Mouse (Mus musculus) intestine, postnatal 0 days (tissue): ENCODE data around the gene Qars. TPM values are rescaled to one million over a fixed set of nuclear protein-coding genes. Genes with fewer than 3 reads are reported as not detected.
A peak's percentile ranks its signal among the peaks of the same experiment; 100 is the strongest.

Experiments used
- ATAC-seq: fragments of 200-750 bp; cut with Nextera tagmentation; 2 replicates; pipeline ENCODE4 v1.8.0; 2017; ENCODE audit warnings: mild to moderate bottlenecking, moderate TSS enrichment, moderate library complexity
- H3K27ac ChIP-seq: fragments of 300-500 bp; sonication (generic); 2 replicates; pipeline ENCODE4 v1.5.1; 2014; ENCODE audit warnings: mild to moderate bottlenecking, low read depth, low read length, moderate library complexity
- H3K27me3 ChIP-seq: fragments of 300-500 bp; sonication (generic); replicated peaks from 2 replicates; pipeline ENCODE4 v1.6.1; 2014; ENCODE audit warnings: low read length, mixed read lengths; ENCODE audit not compliant: control insufficient read depth, insufficient read depth
- H3K36me3 ChIP-seq: fragments of 300-500 bp; sonication (generic); 2 replicates; pipeline ENCODE4 v1.6.1; 2014; ENCODE audit warnings: mild to moderate bottlenecking, moderate library complexity; ENCODE audit not compliant: control insufficient read depth, insufficient read depth
- H3K4me1 ChIP-seq: fragments of 300-500 bp; sonication (generic); replicated peaks from 2 replicates; pipeline ENCODE4 v1.6.1; 2014; ENCODE audit warnings: antibody characterized with exemption, low read length, mixed read lengths; ENCODE audit not compliant: control insufficient read depth, insufficient read depth
- H3K4me2 ChIP-seq: fragments of 300-500 bp; sonication (generic); replicated peaks from 2 replicates; pipeline ENCODE4 v1.6.1; 2014; ENCODE audit warnings: low read depth, mild to moderate bottlenecking, moderate library complexity
- H3K4me3 ChIP-seq: fragments of 300-500 bp; sonication (generic); 2 replicates; pipeline ENCODE4 v1.5.1; 2014; ENCODE audit warnings: low read depth, low read length
- H3K9ac ChIP-seq: fragments of 300-500 bp; sonication (generic); 2 replicates; pipeline ENCODE4 v1.6.1; 2014; ENCODE audit warnings: mild to moderate bottlenecking, low read depth, low read length
- H3K9me3 ChIP-seq: fragments of 300-500 bp; sonication (generic); 2 replicates; pipeline ENCODE4 v1.6.1; 2016; ENCODE audit warnings: mixed run types; ENCODE audit not compliant: control insufficient read depth
- CTCF ChIP-seq: sonication (generic); IDR thresholded peaks from 2 replicates; pipeline ENCODE4 v1.5.1; 2016; ENCODE audit warnings: low read depth, mild to moderate bottlenecking, control low read depth, antibody characterized with exemption, moderate library complexity
- WGBS: fragments of 180-500 bp; shearing (Covaris S2); extraction: QIAGEN DNeasy Blood & Tissue Kit; methylation state at CpG from one replicate; pipeline ENCODE4 v1.1.7; 2014; 5-methylcytosine and 5-hydroxymethylcytosine counted together
- polyA plus RNA-seq: library from polyadenylated mRNA; unstranded; fragments of >200 nt; fragmentation: Nextera tagmentation; extraction: Ambion mirVana; gene quantifications from 2 replicates; pipeline ENCODE4 v1.2.1, GENCODE M21; 2015

Gene Qars
- polyA plus RNA-seq, 1 experiment from 2014 or later, result 66.4 TPM

GRCm38 (mm10) chr9:108517931-108518332 lies 10.4 kb downstream of the Qars start:
- ATAC-seq, result peak; percentile 4; the same call in 1 of the 2 replicates
- H3K27ac ChIP-seq, result peak overlapping the region; percentile 99
- peak overlapping the region; percentile 99 for H3K9ac ChIP-seq
- no peaks in the 10 kb centered on the region for H3K4me1 ChIP-seq
- no peaks in the 10 kb centered on the region for H3K9me3 ChIP-seq
- peaks cover 33% of the 10 kb centered on the region for H3K36me3 ChIP-seq
- peak overlapping the region; percentile 69 for H3K4me2 ChIP-seq
- peak overlapping the region; percentile 93 for H3K4me3 ChIP-seq
- TF ChIP-seq CTCF, result no peak; the same call in 1 of the 2 replicates
- no peaks in the 10 kb centered on the region for H3K27me3 ChIP-seq
- WGBS, result 0% methylated on average over 13 of the region's 13 CpGs

- no peaks in the 10 kb centered on the region for H3K4me1 ChIP-seq
- no peak for ATAC-seq
- TF ChIP-seq CTCF, result no peak
- no peak overlapping the region for H3K4me3 ChIP-seq
- no peak overlapping the region for H3K4me2 ChIP-seq
- no peak overlapping the region for H3K9ac ChIP-seq
- no peaks in the 10 kb centered on the region for H3K27me3 ChIP-seq
- 59% methylated on average over 2 of the region's 2 CpGs for WGBS
- 0 out of 2 replicates have a peak, but pooled peaks cover 3% of the 10 kb centered on the region for H3K36me3 ChIP-seq
- H3K27ac ChIP-seq, result 0 out of 2 replicates have a peak overlapping the region, but pooled peaks have one; percentile 8
- no peaks in the 10 kb centered on the region for H3K9me3 ChIP-seq
Measured at GRCm38 (mm10) chr9:108521604-108522003, 14.1 kb downstream of the Qars start.

- H3K36me3 ChIP-seq, result peaks cover 5% of the 10 kb centered on the region
- no peak for ATAC-seq
- no peaks in the 10 kb centered on the region for H3K27me3 ChIP-seq
- H3K27ac ChIP-seq, result no peak overlapping the region
- WGBS, result 97% methylated on average over 4 of the region's 4 CpGs
- no peak for TF ChIP-seq CTCF
- H3K9me3 ChIP-seq, result no peaks in the 10 kb centered on the region
- H3K4me1 ChIP-seq, result no peaks in the 10 kb centered on the region
- no peak overlapping the region for H3K4me3 ChIP-seq
- no peak overlapping the region for H3K4me2 ChIP-seq
- H3K9ac ChIP-seq, result no peak overlapping the region
Measured at GRCm38 (mm10) chr9:108523341-108523740, 15.8 kb downstream of the Qars start.

GRCm38 (mm10) chr9:108525400-108525799 lies 17.9 kb downstream of the Qars start:
- Histone ChIP-seq H3K9ac (no peak overlapping the region), H3K36me3 (peaks cover 22% of the 10 kb centered on the region), H3K9me3 (no peaks in the 10 kb centered on the region), H3K4me2 (no peak overlapping the region), H3K27ac (no peak overlapping the region), H3K27me3 (no peaks in the 10 kb centered on the region), H3K4me3 (no peak overlapping the region), H3K4me1 (no peaks in the 10 kb centered on the region)
- TF ChIP-seq CTCF, result no peak
- 70% methylated on average over 3 of the region's 3 CpGs for WGBS
- ATAC-seq, result no peak

GRCm38 (mm10) chr9:108530954-108531353 lies 23.4 kb downstream of the Qars start:
- H3K9ac ChIP-seq, result no peak overlapping the region
- no peaks in the 10 kb centered on the region for H3K27me3 ChIP-seq
- H3K4me1 ChIP-seq, result no peaks in the 10 kb centered on the region
- no peak for ATAC-seq
- H3K4me3 ChIP-seq, result no peak overlapping the region
- H3K4me2 ChIP-seq, result no peak overlapping the region
- no peak overlapping the region for H3K27ac ChIP-seq
- peaks cover 73% of the 10 kb centered on the region for H3K36me3 ChIP-seq
- H3K9me3 ChIP-seq, result no peaks in the 10 kb centered on the region
- WGBS, result 94% methylated on average over 1 of the region's 1 CpGs
- no peak for TF ChIP-seq CTCF

GRCm38 (mm10) chr9:108531496-108531895 lies 24.0 kb downstream of the Qars start:
- Histone ChIP-seq H3K27me3 (no peaks in the 10 kb centered on the region), H3K36me3 (peaks cover 78% of the 10 kb centered on the region), H3K4me3 (no peak overlapping the region), H3K9ac (no peak overlapping the region), H3K27ac (no peak overlapping the region), H3K4me2 (no peak overlapping the region), H3K4me1 (no peaks in the 10 kb centered on the region), H3K9me3 (no peaks in the 10 kb centered on the region)
- TF ChIP-seq CTCF, result no peak
- 89% methylated on average over 1 of the region's 1 CpGs for WGBS
- no peak for ATAC-seq

- Histone ChIP-seq H3K27me3 (no peaks in the 10 kb centered on the region), H3K4me2 (no peak overlapping the region), H3K9me3 (no peaks in the 10 kb centered on the region), H3K9ac (no peak overlapping the region), H3K36me3 (peaks cover 64% of the 10 kb centered on the region), H3K4me1 (no peaks in the 10 kb centered on the region), H3K27ac (no peak overlapping the region), H3K4me3 (no peak overlapping the region)
- no peak for ATAC-seq
- TF ChIP-seq CTCF, result no peak
Measured at GRCm38 (mm10) chr9:108540846-108541245, 33.3 kb downstream of the Qars start.
